Mouse (Mus musculus) right cerebral cortex, adult 18-20 months (tissue): Measurements from ENCODE around the gene Ndel1.

Source experiments
- DNase-seq: peaks from one replicate; pipeline ENCODE4 v3.0.0; 2022; ENCODE audit warnings: mixed read lengths

Gene Ndel1

GRCm38 (mm10) chr11:68871748-68872147, at the start of gene Ndel1:
Gene Ndel1, minus strand, starts transcription at chr11:68871858.
- DNase-seq, result no peak

DNA sequence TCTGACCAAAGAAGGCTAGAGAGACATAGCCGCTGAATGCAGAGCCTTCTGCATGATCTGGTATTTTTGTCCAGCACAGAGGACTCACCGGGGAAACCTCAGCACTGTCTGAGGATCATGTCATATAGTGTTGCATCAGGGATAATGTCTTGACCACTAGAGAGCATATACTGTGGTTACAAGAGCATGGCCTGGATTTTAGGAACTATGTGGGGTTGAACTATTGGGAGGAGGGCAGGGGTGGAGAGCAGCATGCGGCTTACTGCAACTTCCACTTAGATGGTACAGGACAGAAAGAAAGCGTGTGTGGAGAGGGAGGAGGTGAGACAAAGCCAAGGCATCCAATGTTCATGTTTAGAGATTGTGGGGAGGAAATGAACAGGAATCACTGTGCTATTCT, 42.9 kb upstream of the Ndel1 start:
- DNase-seq, result no peak

DNA sequence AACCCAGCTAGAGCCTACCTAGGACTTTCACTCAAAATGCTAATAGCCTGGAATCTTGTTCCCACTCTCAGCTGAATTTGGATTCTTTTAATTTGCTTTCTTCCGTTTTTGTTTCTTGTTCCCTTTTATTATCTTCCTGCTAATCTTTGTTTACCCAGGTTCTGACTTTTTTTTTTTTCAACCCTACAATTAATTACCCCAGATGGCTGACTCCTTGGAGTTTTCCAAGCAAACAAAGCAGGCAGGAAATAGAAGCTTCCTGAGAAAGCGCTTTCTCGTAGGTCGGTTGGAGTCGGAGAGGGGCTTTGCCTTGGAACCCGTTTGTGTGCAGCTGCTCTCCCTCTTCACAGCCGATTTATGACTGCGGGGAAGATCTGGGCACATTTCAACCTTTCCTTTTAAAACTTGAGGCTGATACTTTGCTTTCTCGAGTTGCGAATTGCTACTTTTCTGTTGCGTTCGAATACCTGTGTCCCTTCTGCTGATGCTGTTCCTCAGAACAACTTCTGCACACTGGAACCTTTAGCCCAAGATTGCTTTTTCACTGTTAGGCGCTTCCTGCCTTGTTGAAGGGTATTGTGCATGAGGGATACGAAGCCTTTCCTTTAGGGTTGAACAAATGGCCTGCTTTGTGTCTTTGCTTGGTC, 40.0 kb upstream of the Ndel1 start:
- DNase-seq, result no peak

DNA sequence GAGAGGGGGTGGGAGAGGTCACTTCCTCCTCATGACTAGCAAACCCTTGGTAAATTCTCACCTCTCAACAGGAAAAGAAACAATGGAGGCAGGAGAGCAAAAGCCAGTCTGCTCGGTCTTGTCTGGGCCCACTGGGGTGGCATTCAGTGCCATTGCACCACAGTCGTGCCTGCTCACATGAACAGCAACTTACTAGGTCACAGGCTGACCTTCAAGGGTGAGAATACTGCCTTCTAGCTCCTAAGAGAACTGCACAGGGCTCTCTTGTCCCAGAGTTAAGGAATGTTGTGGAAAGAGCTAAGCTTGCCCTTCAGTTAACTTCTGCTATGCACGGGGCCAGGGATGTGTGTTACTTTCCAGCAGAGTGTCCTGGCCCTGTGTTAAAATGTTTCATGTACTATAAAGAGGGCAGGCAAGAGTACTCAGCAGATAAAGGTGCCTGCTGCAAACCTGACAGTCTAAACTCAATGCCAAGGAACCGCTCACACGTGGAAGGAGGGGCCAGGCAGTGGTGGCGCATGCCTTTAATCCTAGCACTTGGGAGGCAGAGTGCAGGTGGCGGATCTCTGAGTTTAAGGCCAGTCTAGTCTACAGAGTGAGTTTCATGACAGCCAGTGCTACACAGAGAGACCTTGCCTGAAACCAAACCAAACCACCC, 37.3 kb upstream of the Ndel1 start:
- no peak for DNase-seq

DNA sequence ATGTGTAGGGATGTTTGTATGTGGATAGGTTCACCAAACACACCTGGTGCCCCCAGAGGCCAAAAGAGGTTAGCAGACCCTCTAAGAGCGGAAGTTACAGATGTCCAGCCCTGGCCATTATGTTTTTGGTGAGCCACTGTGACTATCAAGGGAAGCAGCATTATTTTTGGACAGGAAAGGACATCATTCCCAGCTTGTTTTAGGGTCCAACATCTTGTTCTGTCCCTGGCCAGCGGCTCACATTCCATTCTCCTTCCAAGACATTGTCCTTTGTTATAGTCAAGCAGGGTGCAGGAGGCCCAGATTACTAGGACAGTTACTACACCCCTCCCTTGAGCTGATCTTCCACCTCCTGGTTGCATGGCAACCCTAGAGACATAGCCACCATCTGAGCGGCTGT, 35.6 kb upstream of the Ndel1 start:
- DNase-seq, result no peak

DNA sequence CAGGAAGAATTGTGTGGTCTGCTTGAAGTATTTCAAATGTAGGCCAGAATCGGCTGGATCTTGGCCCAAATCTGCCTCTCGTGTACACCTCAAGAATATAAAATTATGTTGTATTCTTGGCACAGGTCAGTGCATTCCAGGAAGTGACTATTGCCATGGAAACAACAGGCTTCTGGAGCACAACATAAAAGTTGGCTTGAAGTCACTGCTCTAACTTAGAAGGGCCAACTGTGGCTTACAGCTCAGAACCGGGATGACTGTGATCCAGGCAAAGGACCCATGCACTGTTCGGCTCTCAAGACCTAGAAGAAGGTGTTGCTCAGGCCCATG, 34.8 kb upstream of the Ndel1 start:
- no peak for DNase-seq

GRCm38 (mm10) chr11:68905665-68906460, 34.2 kb upstream of the Ndel1 start:
- no peak for DNase-seq

DNA sequence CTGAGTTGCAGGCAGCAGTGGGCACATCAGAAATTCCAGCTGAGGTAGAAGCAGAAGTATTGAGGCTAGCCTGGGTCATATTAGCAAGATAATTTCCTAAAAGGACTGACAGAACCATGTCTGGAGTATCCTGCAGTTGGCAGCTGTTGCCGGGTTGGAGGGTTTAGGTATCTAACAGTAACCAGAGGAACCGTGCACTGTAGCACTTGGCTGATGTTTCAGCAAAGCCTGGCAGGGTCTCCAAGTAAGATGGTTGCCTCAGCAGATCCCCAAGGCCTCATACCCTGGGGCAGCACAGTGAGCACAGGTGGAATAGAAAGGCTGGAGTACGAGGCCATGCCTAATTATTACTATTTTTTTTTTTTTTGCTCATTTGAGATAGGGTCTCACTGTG, 33.5 kb upstream of the Ndel1 start:
- no peak for DNase-seq

- peak; percentile 74 for DNase-seq
Measured at GRCm38 (mm10) chr11:68904375-68905137, 32.9 kb upstream of the Ndel1 start.

DNA sequence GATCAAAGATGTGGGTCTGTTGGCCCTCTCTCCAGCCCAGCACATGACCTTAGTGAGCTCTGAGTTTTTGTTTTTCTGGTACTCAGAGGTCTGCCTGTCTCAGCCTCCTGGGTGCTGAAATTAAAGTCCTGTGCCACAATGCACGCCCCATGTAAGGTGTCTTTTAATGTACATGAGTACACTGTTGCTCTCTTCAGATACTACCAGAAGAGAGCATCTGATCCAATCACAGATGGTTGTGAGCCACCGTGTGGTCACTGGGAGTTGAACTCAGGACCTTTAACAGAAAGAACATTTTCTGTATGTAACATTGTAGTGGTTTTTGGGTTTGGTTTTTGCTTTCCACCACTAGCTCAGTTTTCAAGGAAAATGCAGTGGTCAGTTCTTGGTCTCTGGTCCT, 32.1 kb upstream of the Ndel1 start:
- no peak for DNase-seq

- DNase-seq, result no peak
Measured at GRCm38 (mm10) chr11:68902823-68903222, 31.2 kb upstream of the Ndel1 start.

GRCm38 (mm10) chr11:68902367-68902766, 30.7 kb upstream of the Ndel1 start:
- DNase-seq, result no peak

DNA sequence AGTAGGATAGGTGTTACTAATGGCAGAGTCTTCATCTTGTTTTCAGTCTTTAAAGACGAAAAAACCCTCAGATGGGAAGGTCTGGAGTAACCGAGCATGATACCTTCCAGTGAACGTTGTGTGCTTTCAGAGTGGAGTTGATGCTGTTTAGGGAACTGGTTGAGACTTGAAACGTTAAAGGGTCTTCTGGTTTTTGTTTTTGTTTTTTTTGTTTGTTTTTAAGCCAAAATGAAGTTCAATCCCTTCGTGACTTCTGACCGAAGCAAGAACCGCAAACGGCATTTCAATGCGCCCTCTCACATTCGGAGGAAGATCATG, 30.3 kb upstream of the Ndel1 start:
- no peak for DNase-seq

- DNase-seq, result peak; percentile 98
Measured at GRCm38 (mm10) chr11:68901351-68902046, 29.8 kb upstream of the Ndel1 start, which contains the start of gene Rpl26. Gene Rpl26, plus strand, starts transcription at chr11:68901583.

GRCm38 (mm10) chr11:68900519-68901350, 29.1 kb upstream of the Ndel1 start:
- DNase-seq, result peak; percentile 17

DNA sequence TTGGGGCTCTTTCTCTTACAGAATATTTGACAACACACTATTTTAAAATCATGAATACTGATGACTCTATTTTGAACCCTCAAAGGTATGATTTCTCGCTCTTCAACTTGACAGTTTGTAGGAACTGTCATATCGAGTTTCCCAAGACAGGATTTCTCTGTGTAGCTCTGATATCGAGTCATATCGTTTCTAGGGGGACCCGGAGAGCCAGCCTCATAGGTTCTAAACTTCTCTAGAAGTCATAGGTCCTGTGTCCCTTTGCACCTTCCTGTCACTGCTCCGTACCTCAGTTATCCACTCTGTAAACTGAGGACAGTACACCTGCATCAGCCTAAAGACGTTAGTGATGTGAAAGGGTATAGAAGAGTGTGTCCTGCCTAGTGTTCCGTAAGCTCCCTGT, 28.2 kb upstream of the Ndel1 start:
- DNase-seq, result no peak

GRCm38 (mm10) chr11:68898790-68899189, 27.1 kb upstream of the Ndel1 start:
- no peak for DNase-seq

GRCm38 (mm10) chr11:68897838-68898237, 26.2 kb upstream of the Ndel1 start:
- DNase-seq, result no peak

GRCm38 (mm10) chr11:68897120-68897519, 25.5 kb upstream of the Ndel1 start:
- DNase-seq, result peak; percentile 30

DNA sequence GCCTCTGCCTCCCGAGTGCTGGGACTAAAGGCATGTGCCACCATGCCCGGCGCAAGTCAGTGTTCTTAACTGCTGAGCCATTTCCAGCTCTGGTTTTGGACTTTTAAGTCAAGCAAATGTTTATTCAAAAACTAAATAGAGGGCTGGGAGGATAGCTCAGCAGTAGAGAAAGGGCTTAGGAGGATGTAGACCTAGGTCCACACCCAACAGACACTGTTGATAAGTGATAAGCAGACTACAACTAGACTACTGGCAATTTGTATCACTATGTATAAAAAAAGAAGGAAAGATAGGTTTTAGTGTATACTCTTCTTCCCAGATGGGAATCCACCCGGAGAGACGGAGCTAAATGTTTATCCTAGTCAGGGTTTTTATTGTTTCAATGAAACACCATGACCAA, 24.6 kb upstream of the Ndel1 start:
- DNase-seq, result no peak

GRCm38 (mm10) chr11:68893911-68894464, 22.3 kb upstream of the Ndel1 start:
- no peak for DNase-seq
